Mouse (Mus musculus) monocyte, adult 2 months (primary cell): ENCODE data around the gene Igfals.

Source experiments
- DNase-seq, 2 experiments: peaks; one replicate each; pipeline ENCODE4 v3.0.0; 2022; ENCODE audit warnings: low spot score in 2 of 2, low read depth in 1 of 2

The Igfals gene

GRCm38 (mm10) chr17:24894061-24894994 is 28.5 kb downstream of the Igfals start:
- no peak for DNase-seq

- peak; percentile 43 to 61 for DNase-seq
These were observed 29.3 kb downstream of the Igfals start, which contains the start of the genes Eme2 and Mrps34 for GRCm38 (mm10) chr17:24894995-24895547. Gene Eme2, minus strand, starts transcription at chr17:24895087. Gene Mrps34, plus strand, starts transcription at chr17:24895116.

GRCm38 (mm10) chr17:24895571-24896240 is 29.9 kb downstream of the Igfals start:
- no peak for DNase-seq

GRCm38 (mm10) chr17:24896241-24896992 is 30.6 kb downstream of the Igfals start, which contains the start of gene Nme3:
Gene Nme3, plus strand, starts transcription at chr17:24896500.
- no peak for DNase-seq

GRCm38 (mm10) chr17:24896993-24897269 is 31.1 kb downstream of the Igfals start:
- no peak for DNase-seq

GRCm38 (mm10) chr17:24897600-24897999 is 31.8 kb downstream of the Igfals start:
- DNase-seq, result no peak

GRCm38 (mm10) chr17:24898041-24898854 is 32.5 kb downstream of the Igfals start:
- DNase-seq, result no peak

- DNase-seq, result no peak
These were observed 33.4 kb downstream of the Igfals start for GRCm38 (mm10) chr17:24899153-24899552.

GRCm38 (mm10) chr17:24900014-24900413 is 34.2 kb downstream of the Igfals start:
- no peak for DNase-seq

GRCm38 (mm10) chr17:24902124-24902523 is 36.3 kb downstream of the Igfals start:
- no peak for DNase-seq

- DNase-seq, result no peak
These were observed 37.1 kb downstream of the Igfals start for GRCm38 (mm10) chr17:24902671-24903474.

- DNase-seq, result no peak
These were observed 38.0 kb downstream of the Igfals start for GRCm38 (mm10) chr17:24903767-24904166.

GRCm38 (mm10) chr17:24907591-24907990 is 41.8 kb downstream of the Igfals start:
- no peak for DNase-seq

GRCm38 (mm10) chr17:24913984-24914383 is 48.2 kb downstream of the Igfals start:
- DNase-seq, result no peak

GRCm38 (mm10) chr17:24923246-24923645 is 57.4 kb downstream of the Igfals start:
- no peak for DNase-seq

- no peak for DNase-seq
These were observed 63.7 kb downstream of the Igfals start for GRCm38 (mm10) chr17:24929506-24929905.
